Mouse (Mus musculus): Measurements from ENCODE around the gene Abcd3.
"Not testable (repeated sequence)": the region's sequence is repeated elsewhere in the genome, so short reads cannot be mapped to it uniquely, and the experiment has no call there.

The Abcd3 gene

GRCm38 (mm10) chr3:121818736-121819396, 3.8 kb upstream of the Abcd3 start:
- no peak for DNase-seq (ENCODE audit: low spot score)

- peak; percentile 53 for DNase-seq (ENCODE audit: low spot score)
Observed at GRCm38 (mm10) chr3:121815549-121816235, 590 bp upstream of the Abcd3 start.

- DNase-seq (ENCODE audit: low spot score): no peak
Observed at GRCm38 (mm10) chr3:121814413-121814864, 663 bp downstream of the Abcd3 start.

GRCm38 (mm10) chr3:121813834-121814233, 1.3 kb downstream of the Abcd3 start:
- DNase-seq (ENCODE audit: low spot score): no peak

GRCm38 (mm10) chr3:121808246-121808645, 6.9 kb downstream of the Abcd3 start:
- no peak for DNase-seq (ENCODE audit: low spot score)

DNA sequence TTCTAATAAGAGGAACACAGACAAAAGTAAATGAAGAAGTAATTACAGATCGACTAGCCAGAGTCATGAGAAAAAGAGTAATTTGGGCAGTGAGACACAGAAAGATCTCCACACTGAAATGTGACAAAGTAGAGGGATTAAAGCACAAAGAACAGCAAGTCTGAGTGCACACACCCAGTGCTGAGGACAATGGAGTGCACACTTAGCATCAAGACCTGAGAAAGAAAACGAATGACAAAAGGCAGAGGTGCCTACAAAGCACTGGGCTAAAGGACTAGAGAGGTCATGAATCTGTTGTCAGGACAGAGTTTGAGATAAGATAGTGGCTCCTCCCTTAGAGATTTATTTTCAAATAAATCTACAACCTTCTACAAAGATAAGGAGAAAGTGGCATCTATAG, 20.9 kb downstream of the Abcd3 start:
- DNase-seq (ENCODE audit: low spot score): no peak

- DNase-seq (ENCODE audit: low spot score): no peak
Observed at GRCm38 (mm10) chr3:121792246-121792645, 22.9 kb downstream of the Abcd3 start.

GRCm38 (mm10) chr3:121790442-121790841, 24.7 kb downstream of the Abcd3 start:
- DNase-seq (ENCODE audit: low spot score): no peak

GRCm38 (mm10) chr3:121789790-121790189, 25.3 kb downstream of the Abcd3 start:
- DNase-seq (ENCODE audit: low spot score): no peak

GRCm38 (mm10) chr3:121783020-121783419, 32.1 kb downstream of the Abcd3 start:
- DNase-seq (ENCODE audit: low spot score): no peak

DNA sequence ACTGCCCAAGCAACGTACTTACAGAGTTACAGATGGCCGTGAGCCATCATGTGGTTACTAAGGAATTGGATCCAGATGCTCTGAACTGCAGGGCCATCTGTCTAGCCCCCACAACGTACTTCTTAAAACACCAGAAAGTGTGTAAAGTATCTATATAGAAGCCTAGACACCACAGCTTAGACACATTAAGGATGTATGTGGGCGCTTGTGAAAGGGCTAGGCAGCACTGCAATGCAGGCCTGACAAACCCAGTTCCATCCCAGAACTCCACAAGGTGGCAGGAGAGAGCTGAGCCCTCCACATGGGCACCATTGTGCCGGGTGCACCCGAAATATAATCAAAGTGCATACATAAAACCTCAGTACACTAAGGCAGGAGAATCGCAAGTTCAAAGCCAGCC, 37.2 kb downstream of the Abcd3 start:
- no peak for DNase-seq (ENCODE audit: low spot score)

GRCm38 (mm10) chr3:121773336-121773735, 41.8 kb downstream of the Abcd3 start:
- not testable (repeated sequence) for DNase-seq (ENCODE audit: low spot score)

DNA sequence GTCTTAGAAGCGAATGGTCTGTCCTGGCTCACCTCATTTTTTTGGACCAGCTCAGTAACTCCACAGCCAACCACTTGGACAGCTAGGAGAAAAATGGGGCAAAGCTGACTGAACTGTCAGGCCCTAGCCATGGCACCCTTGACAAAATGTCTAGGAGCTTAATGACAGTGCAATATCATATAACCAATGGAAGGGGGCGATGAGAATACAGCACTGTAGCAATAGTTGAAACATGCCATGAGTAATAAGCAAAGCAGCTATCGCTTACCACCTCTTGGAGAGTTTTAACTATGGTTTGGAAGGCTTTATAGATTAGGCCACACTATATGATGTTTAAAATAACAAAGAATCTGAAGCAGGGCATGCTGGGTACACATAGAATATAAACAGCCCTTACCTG, 46.3 kb downstream of the Abcd3 start:
- no peak for DNase-seq (ENCODE audit: low spot score)

DNA sequence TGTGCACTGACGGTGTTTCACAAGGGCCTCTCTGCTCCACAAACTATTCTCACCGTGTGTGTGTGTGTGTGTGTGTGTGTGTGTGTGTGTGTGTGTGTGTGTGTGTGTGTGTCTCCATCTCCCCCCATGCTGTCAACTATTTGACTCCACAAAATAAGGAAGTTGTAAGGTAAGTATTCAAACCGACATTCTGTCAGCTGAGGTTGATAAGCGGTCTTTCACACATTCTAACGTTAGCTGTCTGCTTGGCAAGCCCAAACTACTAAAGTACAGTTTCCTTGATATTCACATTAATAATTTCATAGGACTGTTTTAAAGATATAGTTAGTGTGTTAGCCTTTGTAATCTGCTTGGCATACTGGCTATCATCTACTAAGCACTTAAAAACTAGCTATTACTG, 48.3 kb downstream of the Abcd3 start:
- no peak for DNase-seq (ENCODE audit: low spot score)

GRCm38 (mm10) chr3:121766048-121766447, 49.1 kb downstream of the Abcd3 start:
- DNase-seq (ENCODE audit: low spot score): no peak

DNA sequence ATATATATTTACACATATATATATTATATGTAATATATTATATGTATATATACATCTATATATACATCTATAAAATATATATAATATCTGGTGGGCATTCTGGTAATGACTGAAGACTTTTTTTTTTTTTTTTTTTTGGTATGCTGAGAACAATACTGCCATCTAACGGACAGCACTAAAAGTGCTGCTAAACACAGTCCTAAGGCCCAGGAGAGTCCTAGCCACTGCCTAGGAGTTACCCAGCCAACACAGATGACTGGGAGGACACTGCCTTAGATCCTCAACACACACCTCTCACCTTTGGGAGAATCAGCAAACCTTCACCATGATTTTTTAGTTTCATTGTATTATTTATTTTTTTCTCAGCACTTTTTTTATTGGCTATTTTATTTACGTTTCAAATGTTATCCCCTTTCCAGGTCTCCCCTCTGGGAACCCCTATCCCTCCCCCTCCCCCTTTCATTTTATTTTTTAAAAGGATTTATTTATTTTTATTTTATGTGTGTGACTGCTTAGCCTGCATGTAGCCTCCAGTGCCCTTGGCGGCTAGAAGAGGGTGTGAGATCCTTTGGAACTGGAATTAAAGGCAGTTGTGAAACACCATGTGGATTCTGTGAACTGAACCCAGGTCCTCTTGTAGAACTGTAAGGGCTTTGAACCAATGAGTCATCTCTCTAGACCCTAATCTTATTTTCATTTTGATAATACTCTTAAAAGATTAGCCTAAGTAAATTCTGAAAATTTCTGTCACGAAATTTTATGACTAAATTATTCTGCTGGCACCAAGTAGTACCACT, 52.8 kb downstream of the Abcd3 start:
- DNase-seq (ENCODE audit: low spot score): no peak

- DNase-seq (ENCODE audit: low spot score): no peak
Observed at GRCm38 (mm10) chr3:121758373-121758772, 56.7 kb downstream of the Abcd3 start.

DNA sequence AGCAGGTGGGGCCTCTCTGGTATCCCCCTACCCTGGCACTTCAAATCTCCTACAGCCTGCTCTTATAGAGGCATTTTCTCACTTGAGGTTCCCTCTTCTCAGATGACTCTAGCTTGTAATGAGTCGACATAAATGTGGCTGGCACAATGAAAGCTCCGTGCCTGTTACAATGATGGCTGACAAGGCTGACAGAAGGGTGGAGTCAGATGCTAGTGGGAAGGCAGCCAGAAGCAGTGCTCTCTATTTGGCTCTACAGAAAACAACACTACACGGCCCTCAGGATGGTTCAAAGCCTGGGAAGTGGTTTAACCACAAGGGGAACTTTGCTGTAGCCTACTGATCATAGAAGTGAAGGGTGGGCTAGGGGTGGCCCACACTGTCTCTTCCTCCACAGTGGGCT, 60.0 kb downstream of the Abcd3 start:
- DNase-seq (ENCODE audit: low spot score): no peak

DNA sequence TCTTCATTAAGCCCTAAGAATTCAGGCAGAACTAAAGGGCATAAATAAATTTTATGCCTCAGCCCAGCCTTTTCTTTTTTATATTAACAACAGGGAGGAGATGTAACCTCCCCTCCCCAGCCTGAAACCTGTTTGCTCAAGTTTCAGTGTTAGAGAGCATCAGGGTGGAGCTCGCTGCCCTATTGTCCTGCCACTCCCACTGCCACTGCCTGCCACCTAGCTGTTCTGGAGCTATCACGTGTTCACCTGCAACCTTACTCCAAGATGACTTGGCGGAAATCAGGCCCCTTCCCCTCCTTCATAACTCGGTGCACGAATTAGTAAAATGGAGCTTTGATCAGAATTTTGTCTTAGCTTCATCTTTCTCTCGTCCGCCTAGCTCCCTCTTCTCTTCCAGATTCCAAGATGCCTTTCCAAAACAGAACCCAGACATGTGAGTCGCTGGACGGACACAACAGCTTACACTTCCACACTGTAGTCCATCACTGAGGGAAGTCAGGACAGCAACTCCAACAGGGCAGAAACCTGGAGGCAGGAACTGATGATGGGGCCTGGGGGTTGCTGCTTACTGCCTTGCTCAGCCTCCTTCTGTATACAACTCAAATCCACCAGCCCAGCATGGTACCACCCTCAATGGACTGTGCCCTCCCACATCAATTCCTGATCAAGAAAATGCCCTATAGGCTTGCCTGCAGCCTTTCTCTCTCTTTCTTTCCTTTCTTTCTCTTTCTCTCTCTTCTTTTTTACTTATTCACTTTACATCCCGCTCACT, 60.6 kb downstream of the Abcd3 start:
- DNase-seq (ENCODE audit: low spot score): not testable (repeated sequence)

- not testable (repeated sequence) for DNase-seq (ENCODE audit: low spot score)
Observed at GRCm38 (mm10) chr3:121741186-121741848, 73.8 kb downstream of the Abcd3 start.

DNA sequence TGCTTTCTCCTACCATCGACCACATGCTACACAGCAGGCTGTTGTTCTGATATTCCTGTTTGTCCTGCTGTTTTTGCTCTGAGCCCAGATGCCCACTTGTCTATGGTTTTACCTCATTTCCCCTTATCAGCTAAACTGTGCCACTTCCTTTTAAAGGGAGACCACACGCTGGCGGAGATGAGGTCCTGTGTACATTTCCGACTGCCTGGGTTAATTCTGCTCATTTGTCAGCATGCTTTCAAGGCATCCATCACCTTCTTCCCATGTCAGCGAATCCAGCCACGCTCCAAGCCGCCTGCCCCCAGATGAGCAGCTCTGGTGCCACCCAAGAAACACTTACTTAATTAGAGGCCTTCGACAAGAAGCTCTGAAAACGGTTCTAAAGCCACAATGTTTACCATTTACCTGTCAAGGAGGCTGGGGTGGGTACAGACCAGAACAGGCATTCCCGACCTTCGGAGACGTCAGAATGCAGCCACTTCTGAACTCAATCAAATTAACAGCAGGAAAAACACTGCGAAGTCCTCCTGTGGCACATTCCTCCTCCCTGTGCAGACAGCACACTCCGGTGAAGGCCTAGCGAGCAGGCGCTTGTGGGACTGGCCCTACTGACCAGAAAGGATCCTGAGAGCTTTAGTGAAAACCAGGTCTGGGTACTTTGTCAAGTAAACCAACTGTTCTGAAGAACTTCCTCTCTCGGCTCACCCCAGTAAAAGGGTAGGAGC, 75.5 kb downstream of the Abcd3 start:
- no peak for DNase-seq (ENCODE audit: low spot score)

All from testis, postnatal 14 days (tissue).